Mouse (Mus musculus): Measurements from ENCODE around the gene Fbxo22. TPM values are rescaled to one million over a fixed set of nuclear protein-coding genes. Genes with fewer than 3 reads are reported as not detected.

The Fbxo22 gene
- total and polyA plus RNA-seq, 3 experiments, result 25.7 to 28.4 TPM; not detected in 1

- peaks cover 8 to 29% of the 10 kb centered on the region in 2 experiments for H3K36me3 ChIP-seq (ENCODE audit: control insufficient read depth in 1 of 2, insufficient read depth in 2 of 2, low read length in 2 of 2)
- no peak for DNase-seq (ENCODE audit: low read depth, low spot score)
Measured at GRCm38 (mm10) chr9:55172195-55172685, 36.5 kb upstream of the Fbxo22 start.

GRCm38 (mm10) chr9:55174235-55174634, 34.5 kb upstream of the Fbxo22 start:
- Histone ChIP-seq H3K27me3 (ENCODE audit: control insufficient read depth in 1 of 2, insufficient read depth in 2 of 2, low read length in 2 of 2) (no peaks in the 10 kb centered on the region), H3K27ac (ENCODE audit: control insufficient read depth, low read depth, low read length) (no peak overlapping the region), H3K9ac (ENCODE audit: control insufficient read depth, low read depth, low read length, poor library complexity, severe bottlenecking) (no peak overlapping the region), H3K4me1 (ENCODE audit: control insufficient read depth in 1 of 2, insufficient read depth in 2 of 2, low read length in 2 of 2) (peaks cover 11 to 12% of the 10 kb centered on the region in 2 experiments; a peak in 3 of 4 replicates), H3K9me3 (replicated peaks; ENCODE audit: insufficient read depth, low read length) (no peaks in the 10 kb centered on the region), H3K4me3 (ENCODE audit: control insufficient read depth in 1 of 2, insufficient read depth in 1 of 2, low read depth in 2 of 2, low read length in 2 of 2) (no peak overlapping the region), H3K79me2 (ENCODE audit: control insufficient read depth, insufficient read depth, low read length, poor library complexity) (no peaks in the 10 kb centered on the region), H3K36me3 (ENCODE audit: control insufficient read depth in 1 of 2, insufficient read depth in 2 of 2, low read length in 2 of 2) (peaks cover 10 to 29% of the 10 kb centered on the region in 2 experiments)
- no peak for DNase-seq (ENCODE audit: low read depth, low spot score)
- no peak for TF ChIP-seq MAFK (IDR thresholded peaks at IDR 0.05; ENCODE audit: borderline replicate concordance, low read depth, low read length)
- TF ChIP-seq NELFE (IDR thresholded peaks at IDR 0.05; ENCODE audit: low read depth, low read length), result no peak
- TF ChIP-seq ELF1 (IDR thresholded peaks at IDR 0.05; ENCODE audit: low read depth, low read length), result no peak
- TF ChIP-seq MXI1 (IDR thresholded peaks at IDR 0.05; ENCODE audit: low read depth, low read length), result no peak
- TF ChIP-seq TAL1 (IDR thresholded peaks at IDR 0.05; ENCODE audit: low read length), result no peak
- TF ChIP-seq SIN3A (IDR thresholded peaks at IDR 0.05; ENCODE audit: low read length), result no peak
- TF ChIP-seq NRF1 (IDR thresholded peaks at IDR 0.05; ENCODE audit: insufficient read depth, low read depth, low read length, poor library complexity, severe bottlenecking), result no peak
- no peak for TF ChIP-seq EP300 (IDR thresholded peaks at IDR 0.05; ENCODE audit: low read depth in 1 of 2, low read length in 2 of 2)
- no peak for TF ChIP-seq ZC3H11A (IDR thresholded peaks at IDR 0.05; ENCODE audit: low read depth, low read length)
- no peak for TF ChIP-seq MAX (IDR thresholded peaks at IDR 0.05; ENCODE audit: low read length)
- no peak for TF ChIP-seq ETS1 (IDR thresholded peaks at IDR 0.05; ENCODE audit: low read depth, low read length)
- no peak for TF ChIP-seq POLR2AphosphoS5 (IDR thresholded peaks at IDR 0.05; ENCODE audit: borderline replicate concordance, low read depth, low read length)
- TF ChIP-seq UBTF (IDR thresholded peaks at IDR 0.05; ENCODE audit: borderline replicate concordance, insufficient read depth, low read depth, low read length), result no peak
- no peak for TF ChIP-seq E2F4 (IDR thresholded peaks at IDR 0.05; ENCODE audit: borderline replicate concordance, low read depth, low read length)
- TF ChIP-seq BHLHE40 (IDR thresholded peaks at IDR 0.05; ENCODE audit: borderline replicate concordance, low read depth, low read length), result no peak
- no peak for TF ChIP-seq KAT2A (conservative IDR thresholded peaks at IDR 0.05; ENCODE audit: low read depth, low read length)
- no peak for TF ChIP-seq ZKSCAN1 (IDR thresholded peaks at IDR 0.05; ENCODE audit: low read depth, low read length)
- TF ChIP-seq JUND (IDR thresholded peaks at IDR 0.05; ENCODE audit: low read depth, low read length), result no peak

More at GRCm38 (mm10) chr9:55172195-55172685, 36.5 kb upstream of the Fbxo22 start:
- no peaks in the 10 kb centered on the region for H3K9me3 ChIP-seq (replicated peaks; ENCODE audit: insufficient read depth, low read length)
- H3K79me2 ChIP-seq (ENCODE audit: control insufficient read depth, insufficient read depth, low read length, poor library complexity), result no peaks in the 10 kb centered on the region
- no peak overlapping the region for H3K9ac ChIP-seq (ENCODE audit: control insufficient read depth, low read depth, low read length, poor library complexity, severe bottlenecking)
- no peak overlapping the region for H3K4me3 ChIP-seq (ENCODE audit: control insufficient read depth in 1 of 2, insufficient read depth in 1 of 2, low read depth in 2 of 2, low read length in 2 of 2)
- peaks cover 11 to 12% of the 10 kb centered on the region in 2 experiments; a peak in 3 of 4 replicates for H3K4me1 ChIP-seq (ENCODE audit: control insufficient read depth in 1 of 2, insufficient read depth in 2 of 2, low read length in 2 of 2)
- no peak overlapping the region for H3K27ac ChIP-seq (ENCODE audit: control insufficient read depth, low read depth, low read length)
- H3K27me3 ChIP-seq (ENCODE audit: control insufficient read depth in 1 of 2, insufficient read depth in 2 of 2, low read length in 2 of 2), result no peaks in the 10 kb centered on the region
- TF ChIP-seq NRF1 (IDR thresholded peaks at IDR 0.05; ENCODE audit: insufficient read depth, low read depth, low read length, poor library complexity, severe bottlenecking) (no peak), MXI1 (IDR thresholded peaks at IDR 0.05; ENCODE audit: low read depth, low read length) (no peak), TCF12 (IDR thresholded peaks at IDR 0.05; ENCODE audit: low read depth, low read length) (no peak), HCFC1 (IDR thresholded peaks at IDR 0.05; ENCODE audit: low read depth, low read length) (no peak), CHD2 (IDR thresholded peaks at IDR 0.05; ENCODE audit: low read length) (no peak), POLR2AphosphoS5 (IDR thresholded peaks at IDR 0.05; ENCODE audit: borderline replicate concordance, low read depth, low read length) (no peak), ZKSCAN1 (IDR thresholded peaks at IDR 0.05; ENCODE audit: low read depth, low read length) (no peak), POLR2AphosphoS2 (IDR thresholded peaks at IDR 0.05; ENCODE audit: low read length) (no peak), JUND (IDR thresholded peaks at IDR 0.05; ENCODE audit: low read depth, low read length) (no peak), MEF2A (IDR thresholded peaks at IDR 0.05; ENCODE audit: extremely low read depth, insufficient replicate concordance, low read depth, low read length, poor library complexity, severe bottlenecking) (no peak), MAX (IDR thresholded peaks at IDR 0.05; ENCODE audit: low read length) (no peak), MAFK (IDR thresholded peaks at IDR 0.05; ENCODE audit: borderline replicate concordance, low read depth, low read length) (no peak), ZMIZ1 (IDR thresholded peaks at IDR 0.05; ENCODE audit: low read depth, low read length) (no peak), CHD1 (IDR thresholded peaks at IDR 0.05; ENCODE audit: low read depth, low read length) (no peak), USF1 (IDR thresholded peaks at IDR 0.05; ENCODE audit: low read depth, low read length) (no peak), ZC3H11A (IDR thresholded peaks at IDR 0.05; ENCODE audit: low read depth, low read length) (no peak), MYC (IDR thresholded peaks at IDR 0.05; ENCODE audit: low read depth, low read length) (no peak), GABPA (IDR thresholded peaks at IDR 0.05; ENCODE audit: low read depth, low read length) (no peak), KAT2A (conservative IDR thresholded peaks at IDR 0.05; ENCODE audit: low read depth, low read length) (no peak), SMC3 (IDR thresholded peaks at IDR 0.05; ENCODE audit: low read depth, low read length) (no peak)

Data from MEL (cell line).